Mouse (Mus musculus) hindbrain, postnatal 0 days (tissue): ENCODE data around the gene Gpr162. TPM values are rescaled to one million over a fixed set of nuclear protein-coding genes. Genes with fewer than 3 reads are reported as not detected.
"Not testable (repeated sequence)": the region's sequence is repeated elsewhere in the genome, so short reads cannot be mapped to it uniquely, and the experiment has no call there.

Experiments used
- ATAC-seq: fragments of 200-750 bp; cut with Nextera tagmentation; 2 replicates; pipeline ENCODE4 v1.8.0; 2017; ENCODE audit warnings: mild to moderate bottlenecking, moderate TSS enrichment, moderate library complexity
- DNase-seq: peaks from one replicate; pipeline ENCODE4 v3.0.0-alpha.2; 2015; ENCODE audit warnings: low spot score
- H3K27ac ChIP-seq: fragments of 300-500 bp; sonication (generic); 2 replicates; pipeline ENCODE4 v1.5.1; 2014; ENCODE audit warnings: mild to moderate bottlenecking
- H3K27me3 ChIP-seq: fragments of 300-500 bp; sonication (generic); 2 replicates; pipeline ENCODE4 v1.6.1; 2014; ENCODE audit warnings: low read length, mixed read lengths; ENCODE audit not compliant: insufficient read depth
- H3K36me3 ChIP-seq: fragments of 300-500 bp; sonication (generic); 2 replicates; pipeline ENCODE4 v1.6.1; 2014; ENCODE audit warnings: low read length, mixed read lengths; ENCODE audit not compliant: insufficient read depth
- H3K4me1 ChIP-seq: fragments of 300-500 bp; sonication (generic); 2 replicates; pipeline ENCODE4 v1.6.1; 2014; ENCODE audit warnings: antibody characterized with exemption, low read length, mixed read lengths; ENCODE audit not compliant: insufficient read depth
- H3K4me2 ChIP-seq: fragments of 300-500 bp; sonication (generic); 2 replicates; pipeline ENCODE4 v1.6.1; 2014; ENCODE audit warnings: low read depth, mild to moderate bottlenecking, low read length, moderate library complexity, mixed read lengths
- H3K4me3 ChIP-seq: fragments of 300-500 bp; sonication (generic); 2 replicates; pipeline ENCODE4 v1.5.1; 2014; ENCODE audit warnings: low read length
- H3K9ac ChIP-seq: fragments of 300-500 bp; sonication (generic); replicated peaks from 2 replicates; pipeline ENCODE4 v1.6.1; 2014; ENCODE audit warnings: mild to moderate bottlenecking, low read length, moderate library complexity, mixed read lengths
- H3K9me3 ChIP-seq: fragments of 300-500 bp; sonication (generic); 2 replicates; pipeline ENCODE4 v1.6.1; 2016; ENCODE audit warnings: low read length, mixed read lengths
- CTCF ChIP-seq: IDR thresholded peaks from 2 replicates; pipeline ENCODE4 v1.5.1; 2016; ENCODE audit warnings: antibody characterized with exemption, control low read depth, low read depth
- WGBS: fragments of 180-500 bp; shearing (Covaris S2); extraction: QIAGEN DNeasy Blood & Tissue Kit; methylation state at CpG from one replicate; pipeline ENCODE4 v1.1.7; 2014; 5-methylcytosine and 5-hydroxymethylcytosine counted together
- polyA plus RNA-seq: library from polyadenylated mRNA; unstranded; fragments of >200 nt; fragmentation: Nextera tagmentation; extraction: Ambion mirVana; gene quantifications from 2 replicates; pipeline ENCODE4 v1.2.1, GENCODE M21; 2015
- total RNA-seq: library from RNA; depleted of rRNA; stranded (reverse); fragments of >200 nt; gene quantifications from 2 replicates; pipeline ENCODE4 v1.2.3, GENCODE M21; 2014

Gene Gpr162
- total and polyA plus RNA-seq, 2 experiments from 2014 or later = 31.9 to 194 TPM

- no peaks in the 10 kb centered on the region for H3K27me3 ChIP-seq
- peaks cover 11% of the 10 kb centered on the region; the same call in 1 of the 2 replicates for H3K4me1 ChIP-seq
- H3K4me3 ChIP-seq = peak overlapping the region; percentile 40
- H3K9ac ChIP-seq = peak overlapping the region; percentile 62
- no peaks in the 10 kb centered on the region for H3K9me3 ChIP-seq
- 6% methylated on average over 23 of the region's 24 CpGs for WGBS
- H3K36me3 ChIP-seq = no peaks in the 10 kb centered on the region
- peak; percentile 74 for TF ChIP-seq CTCF
- ATAC-seq (peak; percentile 73), DNase-seq (peak; percentile 90)
- H3K4me2 ChIP-seq = peak overlapping the region; percentile 79
- peak overlapping the region; percentile 99 for H3K27ac ChIP-seq
These were observed 40.6 kb upstream of the Gpr162 start for GRCm38 (mm10) chr6:124904161-124904981.

- peak; percentile 99 for TF ChIP-seq CTCF
- peak; percentile 96 for DNase-seq
- peak; percentile 93 for ATAC-seq
- peak overlapping the region; percentile 99 for H3K27ac ChIP-seq
- peaks cover 11% of the 10 kb centered on the region; the same call in 1 of the 2 replicates for H3K4me1 ChIP-seq
- H3K4me3 ChIP-seq = peak overlapping the region; percentile 40
- peak overlapping the region; percentile 79 for H3K4me2 ChIP-seq
- H3K9me3 ChIP-seq = no peaks in the 10 kb centered on the region
- peak overlapping the region; percentile 62 for H3K9ac ChIP-seq
- no peaks in the 10 kb centered on the region for H3K27me3 ChIP-seq
- H3K36me3 ChIP-seq = no peaks in the 10 kb centered on the region
- under 1% methylated on average over 23 of the region's 23 CpGs for WGBS
These were observed 39.9 kb upstream of the Gpr162 start for GRCm38 (mm10) chr6:124903580-124904151.

DNA sequence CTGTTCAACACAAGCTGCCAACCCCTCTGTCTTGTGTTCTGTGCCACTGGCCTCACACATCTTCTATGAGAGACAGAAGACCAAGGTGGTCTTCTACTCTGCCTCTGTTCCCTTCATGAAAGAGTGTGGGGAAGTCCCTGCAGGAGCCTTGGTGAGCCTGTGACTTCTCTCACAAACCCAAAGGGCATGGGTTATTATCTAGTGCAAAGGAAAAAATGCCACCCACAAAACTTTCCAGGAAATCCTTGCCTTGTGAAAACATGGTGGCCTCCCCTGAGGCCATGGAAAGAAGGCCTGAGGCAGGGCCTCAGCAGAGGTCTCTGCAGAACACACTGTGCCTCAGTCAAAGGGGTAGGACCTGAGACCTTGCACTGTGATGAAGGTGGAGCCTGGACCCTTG is 38.1 kb upstream of the Gpr162 start:
- no peak overlapping the region for H3K9ac ChIP-seq
- no peak for ATAC-seq
- no peak overlapping the region for H3K27ac ChIP-seq
- no peak overlapping the region for H3K4me3 ChIP-seq
- H3K36me3 ChIP-seq = no peaks in the 10 kb centered on the region
- H3K4me1 ChIP-seq = peaks cover 11% of the 10 kb centered on the region; the same call in 1 of the 2 replicates
- TF ChIP-seq CTCF = no peak
- DNase-seq = no peak
- no peaks in the 10 kb centered on the region for H3K27me3 ChIP-seq
- no peak overlapping the region for H3K4me2 ChIP-seq
- H3K9me3 ChIP-seq = no peaks in the 10 kb centered on the region

- ATAC-seq (no peak), DNase-seq (peak; percentile 73)
- Histone ChIP-seq H3K27ac (no peak overlapping the region), H3K4me3 (no peak overlapping the region), H3K9me3 (no peaks in the 10 kb centered on the region), H3K4me1 (peaks cover 11% of the 10 kb centered on the region; the same call in 1 of the 2 replicates), H3K9ac (no peak overlapping the region), H3K4me2 (no peak overlapping the region), H3K27me3 (no peaks in the 10 kb centered on the region), H3K36me3 (no peaks in the 10 kb centered on the region)
- WGBS = 38% methylated on average over 10 of the region's 10 CpGs
- TF ChIP-seq CTCF = no peak
These were observed 37.2 kb upstream of the Gpr162 start for GRCm38 (mm10) chr6:124900801-124901480.

GRCm38 (mm10) chr6:124900056-124900800 is 36.4 kb upstream of the Gpr162 start:
- H3K27ac ChIP-seq = no peak overlapping the region
- no peak overlapping the region for H3K9ac ChIP-seq
- DNase-seq (no peak), ATAC-seq (no peak)
- no peak for TF ChIP-seq CTCF
- no peak overlapping the region for H3K4me3 ChIP-seq
- no peak overlapping the region for H3K4me2 ChIP-seq
- no peaks in the 10 kb centered on the region for H3K27me3 ChIP-seq
- no peaks in the 10 kb centered on the region for H3K36me3 ChIP-seq
- H3K4me1 ChIP-seq = peaks cover 8% of the 10 kb centered on the region; the same call in 1 of the 2 replicates
- WGBS = 49% methylated on average over 8 of the region's 8 CpGs
- H3K9me3 ChIP-seq = no peaks in the 10 kb centered on the region

DNA sequence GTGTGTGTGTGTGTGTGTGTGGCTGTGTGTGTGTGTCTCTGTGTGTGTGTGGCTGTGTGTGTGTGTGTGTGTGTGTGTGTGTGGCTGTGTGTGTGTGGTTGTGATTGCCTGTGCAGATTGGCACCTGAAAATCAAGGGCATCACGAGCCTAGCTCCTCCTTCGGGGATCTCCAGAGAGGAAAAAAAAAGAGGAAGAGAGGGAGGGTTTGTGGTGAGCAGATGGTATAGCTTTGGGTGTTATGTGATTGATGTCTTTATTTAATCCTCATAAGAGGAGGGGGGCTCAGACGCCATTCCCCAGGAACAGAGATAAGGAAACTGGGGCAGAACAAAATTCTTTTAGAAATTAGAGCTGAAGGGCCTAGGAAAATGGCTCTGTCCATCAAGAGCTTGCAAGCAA is 34.6 kb upstream of the Gpr162 start:
- ATAC-seq (no peak), DNase-seq (peak; percentile 31)

DNA sequence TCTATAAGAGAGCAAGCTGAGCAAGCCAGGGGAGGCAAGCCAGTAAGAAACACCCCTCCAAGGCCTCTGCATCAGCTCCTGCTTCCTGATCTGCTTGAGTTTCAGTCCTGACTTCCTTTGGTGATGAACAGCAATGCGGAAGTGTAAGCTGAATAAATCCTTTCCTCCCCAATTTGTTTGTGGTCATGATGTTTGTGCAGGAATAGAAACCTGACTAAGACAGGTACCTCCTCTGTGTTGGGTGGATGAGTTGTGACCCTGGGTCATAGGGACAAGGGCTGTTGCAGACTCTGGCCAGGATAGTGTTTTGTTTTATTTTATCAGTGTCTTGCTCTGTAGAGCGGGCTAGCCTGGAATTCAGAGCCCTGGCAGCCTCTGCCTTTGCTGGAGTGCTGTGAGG is 30.3 kb upstream of the Gpr162 start:
- not testable (repeated sequence) for ATAC-seq
- WGBS = 86% methylated on average over 2 of the region's 2 CpGs

More for the DNA sequence above, 34.6 kb upstream of the Gpr162 start:
- H3K27ac ChIP-seq = no peak overlapping the region
- H3K4me1 ChIP-seq = 0 out of 2 replicates have a peak, but pooled peaks cover 3% of the 10 kb centered on the region
- H3K4me2 ChIP-seq = no peak overlapping the region
- no peak overlapping the region for H3K4me3 ChIP-seq
- TF ChIP-seq CTCF = no peak
- WGBS = 40% methylated on average over 3 of the region's 3 CpGs
- H3K36me3 ChIP-seq = no peaks in the 10 kb centered on the region
- no peak overlapping the region for H3K9ac ChIP-seq
- H3K27me3 ChIP-seq = no peaks in the 10 kb centered on the region
- H3K9me3 ChIP-seq = no peaks in the 10 kb centered on the region

More for the DNA sequence above, 30.3 kb upstream of the Gpr162 start:
- not testable (repeated sequence) for H3K9me3 ChIP-seq, DNase-seq, H3K27me3 ChIP-seq, H3K4me2 ChIP-seq, H3K36me3 ChIP-seq, H3K9ac ChIP-seq, H3K4me3 ChIP-seq, H3K4me1 ChIP-seq, H3K27ac ChIP-seq
